Mouse (Mus musculus): ENCODE measurements around the gene Zmiz1. TPM values are rescaled to one million over a fixed set of nuclear protein-coding genes. Genes with fewer than 3 reads are reported as not detected.

The Zmiz1 gene
- polyA plus RNA-seq, 1 experiment from 2014 or later: 21.2 TPM

- H3K4me2 ChIP-seq (ENCODE audit: low read depth, low read length): no peak overlapping the region
- H3K27ac ChIP-seq (ENCODE audit: low read length): no peak overlapping the region
- WGBS: 76% methylated on average over 7 of the region's 7 CpGs
- H3K36me3 ChIP-seq (ENCODE audit: control insufficient read depth, insufficient read depth, low read length): peaks cover 27% of the 10 kb centered on the region
- no peaks in the 10 kb centered on the region for H3K27me3 ChIP-seq (replicated peaks; ENCODE audit: control insufficient read depth, insufficient read depth, low read length)
- H3K9me3 ChIP-seq (ENCODE audit: control insufficient read depth, low read length): no peaks in the 10 kb centered on the region
- no peak overlapping the region for H3K4me3 ChIP-seq (ENCODE audit: low read length)
- no peak overlapping the region for H3K9ac ChIP-seq (ENCODE audit: low read depth, low read length)
- H3K4me1 ChIP-seq (ENCODE audit: control insufficient read depth, insufficient read depth, low read length): 0 out of 2 replicates have a peak, but pooled peaks cover 2% of the 10 kb centered on the region
- ATAC-seq: no peak
Observed at GRCm38 (mm10) chr14:25664310-25664695, 205.3 kb downstream of the Zmiz1 start.

GRCm38 (mm10) chr14:25665314-25665970 is 206.5 kb downstream of the Zmiz1 start:
- Histone ChIP-seq H3K27ac (ENCODE audit: low read length) (no peak overlapping the region), H3K36me3 (ENCODE audit: control insufficient read depth, insufficient read depth, low read length) (peaks cover 27% of the 10 kb centered on the region), H3K4me2 (ENCODE audit: low read depth, low read length) (no peak overlapping the region), H3K4me1 (ENCODE audit: control insufficient read depth, insufficient read depth, low read length) (0 out of 2 replicates have a peak, but pooled peaks cover 2% of the 10 kb centered on the region), H3K9me3 (ENCODE audit: control insufficient read depth, low read length) (no peaks in the 10 kb centered on the region), H3K27me3 (replicated peaks; ENCODE audit: control insufficient read depth, insufficient read depth, low read length) (no peaks in the 10 kb centered on the region), H3K4me3 (ENCODE audit: low read length) (no peak overlapping the region), H3K9ac (ENCODE audit: low read depth, low read length) (no peak overlapping the region)
- no peak for ATAC-seq
- 78% methylated on average over 19 of the region's 19 CpGs for WGBS

- peaks cover 16% of the 10 kb centered on the region for H3K36me3 ChIP-seq (ENCODE audit: control insufficient read depth, insufficient read depth, low read length)
- 0 out of 2 replicates have a peak, but pooled peaks cover 2% of the 10 kb centered on the region for H3K4me1 ChIP-seq (ENCODE audit: control insufficient read depth, insufficient read depth, low read length)
- no peaks in the 10 kb centered on the region for H3K9me3 ChIP-seq (ENCODE audit: control insufficient read depth, low read length)
- H3K4me2 ChIP-seq (ENCODE audit: low read depth, low read length): no peak overlapping the region
- no peaks in the 10 kb centered on the region for H3K27me3 ChIP-seq (replicated peaks; ENCODE audit: control insufficient read depth, insufficient read depth, low read length)
- no peak overlapping the region for H3K27ac ChIP-seq (ENCODE audit: low read length)
- WGBS: 81% methylated on average over 2 of the region's 2 CpGs
- no peak overlapping the region for H3K9ac ChIP-seq (ENCODE audit: low read depth, low read length)
- H3K4me3 ChIP-seq (ENCODE audit: low read length): no peak overlapping the region
- ATAC-seq: no peak
Observed at GRCm38 (mm10) chr14:25666668-25667376, 207.8 kb downstream of the Zmiz1 start.

- no peak overlapping the region for H3K4me2 ChIP-seq (ENCODE audit: low read depth, low read length)
- H3K27ac ChIP-seq (ENCODE audit: low read length): no peak overlapping the region
- no peaks in the 10 kb centered on the region for H3K27me3 ChIP-seq (replicated peaks; ENCODE audit: control insufficient read depth, insufficient read depth, low read length)
- WGBS: 53% methylated on average over 3 of the region's 3 CpGs
- no peak overlapping the region for H3K4me3 ChIP-seq (ENCODE audit: low read length)
- ATAC-seq: 0 out of 2 replicates have a peak, but pooled peaks have one; percentile 27
- no peak overlapping the region for H3K9ac ChIP-seq (ENCODE audit: low read depth, low read length)
- H3K4me1 ChIP-seq (ENCODE audit: control insufficient read depth, insufficient read depth, low read length): 0 out of 2 replicates have a peak, but pooled peaks cover 2% of the 10 kb centered on the region
- H3K9me3 ChIP-seq (ENCODE audit: control insufficient read depth, low read length): no peaks in the 10 kb centered on the region
- peaks cover 14% of the 10 kb centered on the region; the same call in 1 of the 2 replicates for H3K36me3 ChIP-seq (ENCODE audit: control insufficient read depth, insufficient read depth, low read length)
Observed at GRCm38 (mm10) chr14:25667587-25667986, 208.6 kb downstream of the Zmiz1 start.

- Histone ChIP-seq H3K27me3 (replicated peaks; ENCODE audit: control insufficient read depth, insufficient read depth, low read length) (no peaks in the 10 kb centered on the region), H3K27ac (ENCODE audit: low read length) (no peak overlapping the region), H3K36me3 (ENCODE audit: control insufficient read depth, insufficient read depth, low read length) (no peaks in the 10 kb centered on the region), H3K4me3 (ENCODE audit: low read length) (no peak overlapping the region), H3K4me2 (ENCODE audit: low read depth, low read length) (no peak overlapping the region), H3K9ac (ENCODE audit: low read depth, low read length) (no peak overlapping the region), H3K9me3 (ENCODE audit: control insufficient read depth, low read length) (no peaks in the 10 kb centered on the region), H3K4me1 (ENCODE audit: control insufficient read depth, insufficient read depth, low read length) (no peaks in the 10 kb centered on the region)
- WGBS: 57% methylated on average over 7 of the region's 7 CpGs
- 0 out of 2 replicates have a peak, but pooled peaks have one; percentile 5 for ATAC-seq
Observed at GRCm38 (mm10) chr14:25679625-25680024, 220.6 kb downstream of the Zmiz1 start.

GRCm38 (mm10) chr14:25682020-25682419 is 223.0 kb downstream of the Zmiz1 start:
- Histone ChIP-seq H3K4me2 (ENCODE audit: low read depth, low read length) (no peak overlapping the region), H3K27me3 (replicated peaks; ENCODE audit: control insufficient read depth, insufficient read depth, low read length) (no peaks in the 10 kb centered on the region), H3K4me1 (ENCODE audit: control insufficient read depth, insufficient read depth, low read length) (peaks cover 4% of the 10 kb centered on the region), H3K9me3 (ENCODE audit: control insufficient read depth, low read length) (no peaks in the 10 kb centered on the region), H3K27ac (ENCODE audit: low read length) (no peak overlapping the region), H3K9ac (ENCODE audit: low read depth, low read length) (no peak overlapping the region), H3K36me3 (ENCODE audit: control insufficient read depth, insufficient read depth, low read length) (no peaks in the 10 kb centered on the region), H3K4me3 (ENCODE audit: low read length) (no peak overlapping the region)
- 57% methylated on average over 6 of the region's 6 CpGs for WGBS
- ATAC-seq: 0 out of 2 replicates have a peak, but pooled peaks have one; percentile 27

- 47% methylated on average over 7 of the region's 7 CpGs for whole genome bisulfite sequencing
- peak; percentile 90 for ATAC-seq
- no peaks in the 10 kb centered on the region for H3K36me3 ChIP-seq (ENCODE audit: control insufficient read depth, insufficient read depth, low read length)
- no peaks in the 10 kb centered on the region for H3K9me3 ChIP-seq (ENCODE audit: control insufficient read depth, low read length)
- 0 out of 2 replicates have a peak overlapping the region, but pooled peaks have one; percentile 5 for H3K9ac ChIP-seq (ENCODE audit: low read depth, low read length)
- H3K27ac ChIP-seq (ENCODE audit: low read length): peak overlapping the region; percentile 84
- no peaks in the 10 kb centered on the region for H3K27me3 ChIP-seq (replicated peaks; ENCODE audit: control insufficient read depth, insufficient read depth, low read length)
- H3K4me3 ChIP-seq (ENCODE audit: low read length): no peak overlapping the region
- peak overlapping the region; percentile 8; the same call in 1 of the 2 replicates for H3K4me2 ChIP-seq (ENCODE audit: low read depth, low read length)
- H3K4me1 ChIP-seq (ENCODE audit: control insufficient read depth, insufficient read depth, low read length): peaks cover 7% of the 10 kb centered on the region
Observed at GRCm38 (mm10) chr14:25686216-25686945, 227.4 kb downstream of the Zmiz1 start.

GRCm38 (mm10) chr14:25686983-25687901 is 228.3 kb downstream of the Zmiz1 start:
- Histone ChIP-seq H3K27ac (ENCODE audit: low read length) (peak overlapping the region; percentile 84), H3K27me3 (replicated peaks; ENCODE audit: control insufficient read depth, insufficient read depth, low read length) (no peaks in the 10 kb centered on the region), H3K4me3 (ENCODE audit: low read length) (no peak overlapping the region), H3K4me1 (ENCODE audit: control insufficient read depth, insufficient read depth, low read length) (peaks cover 7% of the 10 kb centered on the region), H3K4me2 (ENCODE audit: low read depth, low read length) (no peak overlapping the region), H3K9me3 (ENCODE audit: control insufficient read depth, low read length) (no peaks in the 10 kb centered on the region), H3K9ac (ENCODE audit: low read depth, low read length) (0 out of 2 replicates have a peak overlapping the region, but pooled peaks have one; percentile 3), H3K36me3 (ENCODE audit: control insufficient read depth, insufficient read depth, low read length) (no peaks in the 10 kb centered on the region)
- WGBS: 52% methylated on average over 10 of the region's 10 CpGs
- ATAC-seq: peak; percentile 41
